Mouse (Mus musculus) MEL (cell line): ENCODE results near the gene Olfr67. TPM values are rescaled to one million over a fixed set of nuclear protein-coding genes. Genes with fewer than 3 reads are reported as not detected.

Experiments
- DNase-seq: peaks from one replicate; pipeline ENCODE4 v3.0.0; 2011; ENCODE audit warnings: low read depth, low spot score
- H3K27ac ChIP-seq: 2 replicates; pipeline ENCODE4 v1.5.1; 2012; ENCODE audit warnings: low read depth, mild to moderate bottlenecking, control low read depth, low read length, moderate library complexity; ENCODE audit not compliant: control insufficient read depth
- H3K27me3 ChIP-seq, 2 experiments: fragments of 150-350 bp in 1 of 2; sonication (generic) in 1 of 2; 2 replicates each; pipeline ENCODE4 v1.6.1; 2012; ENCODE audit warnings: low read length in 2 of 2, mild to moderate bottlenecking in 2 of 2, improper control_type of control experiment in 1 of 2, moderate library complexity in 1 of 2; ENCODE audit not compliant: insufficient read depth in 2 of 2, control insufficient read depth in 1 of 2
- H3K36me3 ChIP-seq, 2 experiments: 2 replicates each; pipeline ENCODE4 v1.6.1; 2012 to 2014; ENCODE audit warnings: low read length in 2 of 2, improper control_type of control experiment in 1 of 2, inconsistent platforms in 1 of 2, mild to moderate bottlenecking in 1 of 2; ENCODE audit not compliant: insufficient read depth in 2 of 2, control insufficient read depth in 1 of 2
- H3K4me1 ChIP-seq, 2 experiments: fragments of 150-350 bp in 1 of 2; sonication (generic) in 1 of 2; 2 replicates each; pipeline ENCODE4 v1.6.1; 2012; ENCODE audit warnings: low read length in 2 of 2, improper control_type of control experiment in 1 of 2, mild to moderate bottlenecking in 1 of 2; ENCODE audit not compliant: insufficient read depth in 2 of 2, control insufficient read depth in 1 of 2
- H3K4me3 ChIP-seq, 2 experiments: fragments of 150-350 bp in 1 of 2; sonication (generic) in 1 of 2; 2 replicates each; pipeline ENCODE4 v1.5.1; 2012; ENCODE audit warnings: low read depth in 2 of 2, low read length in 2 of 2, mild to moderate bottlenecking in 2 of 2, moderate library complexity in 2 of 2, control low read depth in 1 of 2, improper control_type of control experiment in 1 of 2; ENCODE audit not compliant: control insufficient read depth in 1 of 2, insufficient read depth in 1 of 2
- H3K79me2 ChIP-seq: 2 replicates; pipeline ENCODE4 v1.6.1; 2012; ENCODE audit warnings: mild to moderate bottlenecking, low read length, moderate library complexity; ENCODE audit not compliant: control insufficient read depth, poor library complexity, insufficient read depth
- H3K9ac ChIP-seq: 2 replicates; pipeline ENCODE4 v1.6.1; 2012; ENCODE audit warnings: low read depth, mild to moderate bottlenecking, control low read depth, low read length, moderate library complexity; ENCODE audit not compliant: control insufficient read depth, poor library complexity, severe bottlenecking
- H3K9me3 ChIP-seq: fragments of 150-350 bp; sonication (generic); replicated peaks from 2 replicates; pipeline ENCODE4 v1.6.1; 2012; ENCODE audit warnings: mild to moderate bottlenecking, low read length, improper control_type of control experiment, moderate library complexity; ENCODE audit not compliant: insufficient read depth
- CHD1 ChIP-seq: IDR thresholded peaks from 2 replicates; pipeline ENCODE4 v1.6.1; 2012; ENCODE audit warnings: low read depth, mild to moderate bottlenecking, inconsistent platforms, low read length, improper control_type of control experiment
- CHD2 ChIP-seq: IDR thresholded peaks from 2 replicates; pipeline ENCODE4 v1.6.1; 2011; ENCODE audit warnings: low read length, improper control_type of control experiment
- CTCF ChIP-seq, 3 experiments: IDR thresholded peaks in 2 of 3; conservative IDR thresholded peaks in 1 of 3; 2 replicates each; pipeline ENCODE4 v1.5.1; 2011 to 2012; ENCODE audit warnings: low read length in 3 of 3, low read depth in 2 of 3, mild to moderate bottlenecking in 2 of 3, improper control_type of control experiment in 1 of 3, inconsistent platforms in 1 of 3, mixed read lengths in 1 of 3, moderate library complexity in 1 of 3; ENCODE audit not compliant: control insufficient read depth in 1 of 3, insufficient read depth in 1 of 3, poor library complexity in 1 of 3, severe bottlenecking in 1 of 3
- E2F4 ChIP-seq: IDR thresholded peaks from 2 replicates; pipeline ENCODE4 v1.6.1; 2011; ENCODE audit warnings: low read depth, low read length, improper control_type of control experiment, borderline replicate concordance
- ELF1 ChIP-seq: IDR thresholded peaks from 2 replicates; pipeline ENCODE4 v1.6.1; 2014; ENCODE audit warnings: low read depth, mild to moderate bottlenecking, inconsistent platforms, low read length, improper control_type of control experiment, moderate library complexity
- EP300 ChIP-seq, 2 experiments: IDR thresholded peaks; 2 replicates each; pipeline ENCODE4 v1.6.1; 2011; ENCODE audit warnings: improper control_type of control experiment in 2 of 2, low read length in 2 of 2, low read depth in 1 of 2, mild to moderate bottlenecking in 1 of 2
- ETS1 ChIP-seq: IDR thresholded peaks from 2 replicates; pipeline ENCODE4 v1.6.1; 2012; ENCODE audit warnings: low read depth, mild to moderate bottlenecking, inconsistent platforms, low read length, improper control_type of control experiment, moderate library complexity
- MAFK ChIP-seq: IDR thresholded peaks from 2 replicates; pipeline ENCODE4 v1.6.1; 2011; ENCODE audit warnings: low read depth, mild to moderate bottlenecking, low read length, improper control_type of control experiment, borderline replicate concordance
- MAZ ChIP-seq: IDR thresholded peaks from 2 replicates; pipeline ENCODE4 v1.6.1; 2012; ENCODE audit warnings: low read depth, mild to moderate bottlenecking, inconsistent platforms, low read length, improper control_type of control experiment
- MYC ChIP-seq: IDR thresholded peaks from 2 replicates; pipeline ENCODE4 v1.6.1; 2011; ENCODE audit warnings: low read depth, mild to moderate bottlenecking, low read length, improper control_type of control experiment, moderate library complexity
- NRF1 ChIP-seq: IDR thresholded peaks from 2 replicates; pipeline ENCODE4 v1.6.1; 2014; ENCODE audit warnings: low read depth, mild to moderate bottlenecking, inconsistent platforms, low read length, improper control_type of control experiment, moderate library complexity; ENCODE audit not compliant: poor library complexity, insufficient read depth, severe bottlenecking
- POLR2A ChIP-seq, 2 experiments: IDR thresholded peaks; 2 replicates each; pipeline ENCODE4 v1.6.1; 2011 to 2012; ENCODE audit warnings: low read length in 2 of 2, mild to moderate bottlenecking in 2 of 2, control low read depth in 1 of 2, improper control_type of control experiment in 1 of 2, low read depth in 1 of 2, moderate library complexity in 1 of 2; ENCODE audit not compliant: control insufficient read depth in 1 of 2, insufficient read depth in 1 of 2, poor library complexity in 1 of 2
- RAD21 ChIP-seq: IDR thresholded peaks from 2 replicates; pipeline ENCODE4 v1.6.1; 2011; ENCODE audit warnings: mild to moderate bottlenecking, low read depth, low read length, improper control_type of control experiment
- SMC3 ChIP-seq: IDR thresholded peaks from 2 replicates; pipeline ENCODE4 v1.6.1; 2011; ENCODE audit warnings: low read depth, low read length, improper control_type of control experiment
- TAL1 ChIP-seq: IDR thresholded peaks from 2 replicates; pipeline ENCODE4 v1.6.1; 2012; ENCODE audit warnings: mild to moderate bottlenecking, inconsistent platforms, low read length, moderate library complexity, mixed read lengths
- TBP ChIP-seq: IDR thresholded peaks from 2 replicates; pipeline ENCODE4 v1.8.0; 2011; ENCODE audit warnings: low read depth, low read length, improper control_type of control experiment
- TCF12 ChIP-seq: IDR thresholded peaks from 2 replicates; pipeline ENCODE4 v1.6.1; 2014; ENCODE audit warnings: low read depth, mild to moderate bottlenecking, inconsistent platforms, low read length, improper control_type of control experiment, moderate library complexity
- ZKSCAN1 ChIP-seq: IDR thresholded peaks from 2 replicates; pipeline ENCODE4 v1.6.1; 2012; ENCODE audit warnings: low read depth, mild to moderate bottlenecking, inconsistent platforms, low read length, improper control_type of control experiment, moderate library complexity
- ZMIZ1 ChIP-seq: IDR thresholded peaks from 2 replicates; pipeline ENCODE4 v1.6.1; 2012; ENCODE audit warnings: low read depth, mild to moderate bottlenecking, inconsistent platforms, low read length, improper control_type of control experiment, moderate library complexity
- polyA plus RNA-seq, 2 experiments: library from polyadenylated mRNA; stranded (reverse) in 1 of 2; unstranded in 1 of 2; fragments of >175 nt in 1 of 2; fragments of >200 nt in 1 of 2; gene quantifications; 2 replicates each; pipeline versions ENCODE4 v1.2.1 to v1.2.4; 2012; ENCODE audit warnings: low replicate concordance in 2 of 2, low read depth in 1 of 2; ENCODE audit not compliant: insufficient read length in 2 of 2, insufficient read depth in 1 of 2, missing spikeins in 1 of 2
- total RNA-seq: library from RNA; depleted of rRNA; stranded (reverse); fragments of 300-350 nt; gene quantifications from 2 replicates; pipeline ENCODE4 v1.2.3, GENCODE M21; 2012; rRNA removed

Gene Olfr67
- total RNA-seq (not detected in 2 replicates), polyA plus RNA-seq (not detected)

- Histone ChIP-seq H3K36me3 (no peaks in the 10 kb centered on the region), H3K4me3 (no peak within 1 kb of the TSS), H3K9ac (no peak within 1 kb of the TSS), H3K27ac (no peak within 1 kb of the TSS), H3K79me2 (no peaks in the 10 kb centered on the region), H3K4me1 (no peaks in the 10 kb centered on the region), H3K9me3 (no peaks in the 10 kb centered on the region), H3K27me3 (no peaks in the 10 kb centered on the region)
- DNase-seq = no peak
- no peak for TF ChIP-seq MYC
- no peak for TF ChIP-seq CHD2
- no peak for TF ChIP-seq TCF12
- no peak for TF ChIP-seq POLR2A (IDR thresholded peaks at IDR 0.05; ENCODE audit: control insufficient read depth in 1 of 2, insufficient read depth in 1 of 2, low read depth in 1 of 2, low read length in 2 of 2, poor library complexity in 1 of 2)
- TF ChIP-seq NRF1 = no peak
- no peak for TF ChIP-seq MAFK
- no peak for TF ChIP-seq TAL1
- no peak for TF ChIP-seq E2F4
- TF ChIP-seq EP300 (IDR thresholded peaks at IDR 0.05; ENCODE audit: low read depth in 1 of 2, low read length in 2 of 2) = no peak
- no peak for TF ChIP-seq RAD21
- no peak for TF ChIP-seq ETS1
- no peak for TF ChIP-seq CTCF (IDR thresholded peaks at IDR 0.05 in 2 of 3, conservative IDR thresholded peaks at IDR 0.05 in 1 of 3; ENCODE audit: control insufficient read depth in 1 of 3, insufficient read depth in 1 of 3, low read depth in 2 of 3, low read length in 3 of 3, poor library complexity in 1 of 3, severe bottlenecking in 1 of 3)
- no peak for TF ChIP-seq ZMIZ1
- no peak for TF ChIP-seq ZKSCAN1
- TF ChIP-seq SMC3 = no peak
Observed at GRCm38 (mm10) chr7:103791721-103792120, at the start of gene Olfr67. Olfr67 (minus strand) TSS chr7:103791821.

- no peak within 1 kb of the TSS for H3K4me3 ChIP-seq
- H3K36me3 ChIP-seq = peaks cover 0 to 4% of the 10 kb centered on the region in 2 experiments; a peak in 2 of 4 replicates
- no peak for TF ChIP-seq CHD2
- TF ChIP-seq ELF1 = no peak
- no peak for TF ChIP-seq MAZ
- TF ChIP-seq CHD1 = no peak
- no peak for TF ChIP-seq MYC
- TF ChIP-seq TBP = no peak
- no peak for TF ChIP-seq TAL1
- TF ChIP-seq ZKSCAN1 = no peak
- TF ChIP-seq ETS1 = no peak
- TF ChIP-seq RAD21 = no peak
- H3K27ac ChIP-seq = no peak within 1 kb of the TSS
- H3K79me2 ChIP-seq = no peaks in the 10 kb centered on the region
- H3K4me1 ChIP-seq = peaks cover 7 to 12% of the 10 kb centered on the region in 2 experiments
- no peak for DNase-seq
- H3K9me3 ChIP-seq = no peaks in the 10 kb centered on the region
- no peaks in the 10 kb centered on the region for H3K27me3 ChIP-seq
- H3K9ac ChIP-seq = no peak within 1 kb of the TSS
Observed at GRCm38 (mm10) chr7:103840268-103840667, 48.6 kb upstream of the Olfr67 start, which contains the start of gene Hbb-bh2. Hbb-bh2 (minus strand) TSS chr7:103840520.
